Mouse (Mus musculus): ENCODE data around the gene Fam98a. TPM values are rescaled to one million over a fixed set of nuclear protein-coding genes. Genes with fewer than 3 reads are reported as not detected.

Fam98a gene
- 31.2 TPM for total RNA-seq (2023)

GRCm38 (mm10) chr17:75551512-75552400, at the start of gene Fam98a:
Gene Fam98a (minus strand): TSS chr17:75551946.

Other genes starting within 250 kb of the Fam98a start
- 9.8 TPM for gene Rasgrp3, start 116.0 kb downstream of the Fam98a start, total RNA-seq (2023)

All from CD4-positive naive resting alpha-beta T cell, adult 57 days (primary cell).